Mouse (Mus musculus): Measurements from ENCODE around the gene Gm5269. TPM values are rescaled to one million over a fixed set of nuclear protein-coding genes. Genes with fewer than 3 reads are reported as not detected.

Gm5269 gene
- polyA plus RNA-seq, 1 experiment from 2014 or later: not detected

DNA sequence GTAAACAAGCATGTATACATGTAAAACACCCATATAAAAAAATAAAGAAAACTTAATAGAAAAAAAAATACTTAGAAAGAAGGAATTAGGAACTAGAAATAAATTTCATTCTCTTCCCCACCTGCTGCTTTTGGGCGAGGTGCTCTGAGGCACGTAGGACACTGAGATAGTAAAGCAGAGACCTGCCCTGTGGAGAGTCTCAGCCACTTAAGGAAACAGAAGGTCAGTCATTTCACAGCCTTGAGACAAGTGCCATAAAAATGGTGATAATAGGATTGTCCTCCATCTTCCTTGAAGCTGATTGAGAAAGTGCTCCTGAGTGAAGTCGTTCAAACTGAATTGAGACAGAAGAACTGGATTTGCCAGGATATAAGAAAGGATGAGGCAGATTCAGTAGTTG lies 12.6 kb downstream of the Gm5269 start:
- Histone ChIP-seq H3K4me3 (replicated peaks) (no peak overlapping the region), H3K9ac (no peak overlapping the region), H3K27ac (replicated peaks) (no peak overlapping the region), H3K27me3 (no peaks in the 10 kb centered on the region), H3K4me2 (replicated peaks) (no peak overlapping the region), H3K9me3 (replicated peaks) (no peaks in the 10 kb centered on the region), H3K36me3 (no peaks in the 10 kb centered on the region), H3K4me1 (no peaks in the 10 kb centered on the region)
- WGBS: 86% methylated on average over 3 of the region's 3 CpGs
- no peak for ATAC-seq (ENCODE audit: insufficient number of reproducible peaks, low FRiP score, low TSS enrichment, low read depth)

DNA sequence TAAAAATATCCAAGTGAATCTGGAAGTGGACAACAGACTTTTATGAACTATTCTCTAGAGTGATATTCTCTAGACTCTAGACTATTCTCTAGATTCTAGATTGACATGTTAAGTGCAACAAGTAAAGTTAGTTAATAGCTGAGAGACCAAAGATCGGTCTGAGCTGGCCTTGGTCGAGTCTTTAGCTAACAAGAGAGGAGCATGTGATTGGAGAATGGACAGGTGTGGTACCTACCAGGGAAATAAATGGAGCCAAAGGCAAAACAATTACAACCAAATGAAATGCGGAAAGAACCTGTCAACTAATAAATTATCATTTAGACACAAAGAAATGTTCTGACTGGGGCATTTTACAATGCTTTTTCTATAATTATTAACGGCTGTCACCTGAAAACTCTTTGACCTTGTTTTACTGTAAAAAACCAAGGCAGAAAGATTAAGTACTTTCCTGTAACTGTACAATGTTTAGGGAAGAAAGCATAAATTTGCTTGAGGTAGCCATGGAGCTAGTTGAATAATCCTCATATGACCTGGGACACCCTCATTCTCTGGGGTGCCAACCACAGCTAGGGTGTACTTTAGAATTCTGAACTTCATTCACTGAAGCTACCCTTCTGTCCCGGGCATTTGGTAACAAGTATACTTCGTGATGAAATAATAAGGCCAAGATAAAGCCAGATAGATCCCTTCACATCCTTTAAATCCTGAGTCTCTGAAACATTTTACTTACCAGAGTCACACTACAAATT lies 13.4 kb downstream of the Gm5269 start:
- H3K9ac ChIP-seq: no peak overlapping the region
- 82% methylated on average over 6 of the region's 6 CpGs for WGBS
- no peak overlapping the region for H3K4me2 ChIP-seq (replicated peaks)
- H3K36me3 ChIP-seq: no peaks in the 10 kb centered on the region
- no peak overlapping the region for H3K27ac ChIP-seq (replicated peaks)
- no peaks in the 10 kb centered on the region for H3K4me1 ChIP-seq
- no peaks in the 10 kb centered on the region for H3K27me3 ChIP-seq
- H3K4me3 ChIP-seq (replicated peaks): no peak overlapping the region
- no peaks in the 10 kb centered on the region for H3K9me3 ChIP-seq (replicated peaks)
- ATAC-seq (ENCODE audit: insufficient number of reproducible peaks, low FRiP score, low TSS enrichment, low read depth): no peak

DNA sequence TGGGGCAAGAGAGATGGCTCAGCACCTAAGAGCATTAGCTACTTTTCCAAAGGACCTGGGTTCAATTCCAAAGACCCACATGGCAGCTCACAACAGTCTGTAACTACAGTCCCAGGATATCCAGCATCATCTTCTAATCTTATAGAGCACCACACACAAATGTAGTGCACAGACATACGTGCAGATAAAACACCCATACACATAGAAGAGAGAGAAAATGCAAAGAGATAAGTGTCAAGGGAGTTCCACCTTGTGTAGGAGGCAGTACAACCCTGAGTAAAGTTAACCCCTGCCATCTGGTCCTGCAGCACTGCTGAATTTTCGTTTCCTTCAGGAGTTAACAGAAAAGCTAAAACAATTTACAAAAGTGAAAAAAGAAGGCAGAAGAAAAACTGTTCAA lies 14.4 kb downstream of the Gm5269 start:
- Histone ChIP-seq H3K27me3 (no peaks in the 10 kb centered on the region), H3K4me1 (no peaks in the 10 kb centered on the region), H3K9me3 (replicated peaks) (no peaks in the 10 kb centered on the region), H3K36me3 (no peaks in the 10 kb centered on the region), H3K27ac (replicated peaks) (no peak overlapping the region), H3K4me2 (replicated peaks) (no peak overlapping the region), H3K9ac (no peak overlapping the region), H3K4me3 (replicated peaks) (no peak overlapping the region)
- WGBS: 70% methylated on average over 2 of the region's 2 CpGs
- no peak for ATAC-seq (ENCODE audit: insufficient number of reproducible peaks, low FRiP score, low TSS enrichment, low read depth)

DNA sequence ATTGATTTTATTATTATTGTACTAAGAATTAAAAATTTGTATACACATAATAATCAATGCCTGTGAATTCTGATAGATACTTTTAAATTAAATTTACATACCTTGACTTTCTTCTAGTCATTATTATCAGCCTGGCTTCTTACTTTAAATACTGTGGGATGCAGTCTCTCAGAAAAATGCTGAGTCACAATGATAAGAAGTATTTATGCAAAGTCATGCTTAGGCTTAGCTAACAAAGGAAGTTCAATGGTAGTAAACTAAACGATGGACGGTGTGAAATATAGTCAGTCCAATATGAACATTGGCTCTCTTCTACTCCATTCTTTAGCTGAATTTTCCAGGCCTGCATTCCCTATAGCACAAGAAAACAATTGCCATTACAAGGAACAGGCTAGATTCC lies 16.8 kb downstream of the Gm5269 start:
- Histone ChIP-seq H3K9me3 (replicated peaks) (no peaks in the 10 kb centered on the region), H3K4me2 (replicated peaks) (no peak overlapping the region), H3K36me3 (no peaks in the 10 kb centered on the region), H3K4me1 (no peaks in the 10 kb centered on the region), H3K9ac (no peak overlapping the region), H3K27ac (replicated peaks) (no peak overlapping the region), H3K4me3 (replicated peaks) (no peak overlapping the region), H3K27me3 (no peaks in the 10 kb centered on the region)
- no peak for ATAC-seq (ENCODE audit: insufficient number of reproducible peaks, low FRiP score, low TSS enrichment, low read depth)
- 84% methylated on average over 2 of the region's 2 CpGs for WGBS

DNA sequence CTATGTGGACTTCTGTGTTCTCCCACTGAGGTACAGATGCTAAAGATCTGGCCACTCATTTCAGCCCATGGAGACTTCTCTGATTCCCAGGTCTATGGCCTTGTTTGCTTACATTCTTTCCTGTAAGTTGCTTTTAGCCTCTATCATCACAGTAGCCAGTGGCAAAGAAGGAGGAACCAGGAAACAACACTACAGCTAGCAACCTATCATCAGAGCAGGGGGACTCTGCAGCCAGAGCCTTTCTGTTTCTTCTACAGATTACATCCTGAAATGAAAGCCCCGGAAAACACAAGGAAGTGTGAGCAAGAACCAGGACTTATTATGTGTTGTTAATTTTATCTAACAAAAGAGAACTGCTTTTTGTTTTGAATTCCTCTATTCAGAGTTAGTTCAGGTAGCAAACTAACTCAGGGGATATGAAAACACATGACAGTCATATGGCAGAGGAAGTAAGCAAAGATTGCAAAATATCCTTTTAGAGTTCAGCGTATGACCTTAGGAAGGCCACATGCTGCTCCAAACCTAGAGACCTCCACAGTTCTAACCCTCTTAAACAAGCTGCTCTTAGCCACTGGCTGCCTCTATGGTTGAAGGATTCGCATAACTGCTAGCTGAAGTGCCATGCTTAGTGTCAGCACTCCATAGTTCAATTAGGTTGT lies 21.5 kb downstream of the Gm5269 start:
- 77% methylated on average over 3 of the region's 3 CpGs for WGBS
- no peak overlapping the region for H3K27ac ChIP-seq (replicated peaks)
- no peak for ATAC-seq (ENCODE audit: insufficient number of reproducible peaks, low FRiP score, low TSS enrichment, low read depth)

DNA sequence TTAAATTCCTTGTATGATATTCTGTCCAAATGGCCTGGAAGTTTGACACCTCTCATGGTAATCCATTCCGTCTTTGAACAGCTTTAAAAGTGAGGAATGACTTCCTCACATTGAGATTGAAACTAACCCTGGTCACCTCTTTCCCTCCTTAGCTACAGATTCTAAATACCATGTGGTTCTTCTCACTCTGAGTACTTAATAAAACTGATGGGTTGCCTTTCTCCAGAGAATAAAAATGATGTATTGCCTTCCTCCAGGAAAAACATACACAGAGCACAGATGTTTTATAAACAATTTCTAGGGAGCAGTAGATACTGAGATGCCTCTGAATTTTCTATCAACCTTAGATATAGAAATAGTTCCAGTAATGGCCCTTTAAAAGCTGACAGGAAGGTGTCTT lies 22.0 kb downstream of the Gm5269 start:
- H3K9me3 ChIP-seq (replicated peaks): no peaks in the 10 kb centered on the region
- H3K27me3 ChIP-seq: no peaks in the 10 kb centered on the region
- H3K27ac ChIP-seq (replicated peaks): no peak overlapping the region
- no peak overlapping the region for H3K4me3 ChIP-seq (replicated peaks)
- no peak for ATAC-seq (ENCODE audit: insufficient number of reproducible peaks, low FRiP score, low TSS enrichment, low read depth)
- peaks cover 15% of the 10 kb centered on the region for H3K4me1 ChIP-seq
- WGBS: 79% methylated on average over 1 of the region's 1 CpGs
- no peak overlapping the region for H3K9ac ChIP-seq
- no peak overlapping the region for H3K4me2 ChIP-seq (replicated peaks)
- H3K36me3 ChIP-seq: no peaks in the 10 kb centered on the region

More for the DNA sequence above, 21.5 kb downstream of the Gm5269 start:
- H3K4me3 ChIP-seq (replicated peaks): no peak overlapping the region
- no peaks in the 10 kb centered on the region for H3K27me3 ChIP-seq
- H3K4me2 ChIP-seq (replicated peaks): no peak overlapping the region
- H3K9me3 ChIP-seq (replicated peaks): no peaks in the 10 kb centered on the region
- H3K36me3 ChIP-seq: no peaks in the 10 kb centered on the region
- H3K4me1 ChIP-seq: peaks cover 15% of the 10 kb centered on the region
- no peak overlapping the region for H3K9ac ChIP-seq

DNA sequence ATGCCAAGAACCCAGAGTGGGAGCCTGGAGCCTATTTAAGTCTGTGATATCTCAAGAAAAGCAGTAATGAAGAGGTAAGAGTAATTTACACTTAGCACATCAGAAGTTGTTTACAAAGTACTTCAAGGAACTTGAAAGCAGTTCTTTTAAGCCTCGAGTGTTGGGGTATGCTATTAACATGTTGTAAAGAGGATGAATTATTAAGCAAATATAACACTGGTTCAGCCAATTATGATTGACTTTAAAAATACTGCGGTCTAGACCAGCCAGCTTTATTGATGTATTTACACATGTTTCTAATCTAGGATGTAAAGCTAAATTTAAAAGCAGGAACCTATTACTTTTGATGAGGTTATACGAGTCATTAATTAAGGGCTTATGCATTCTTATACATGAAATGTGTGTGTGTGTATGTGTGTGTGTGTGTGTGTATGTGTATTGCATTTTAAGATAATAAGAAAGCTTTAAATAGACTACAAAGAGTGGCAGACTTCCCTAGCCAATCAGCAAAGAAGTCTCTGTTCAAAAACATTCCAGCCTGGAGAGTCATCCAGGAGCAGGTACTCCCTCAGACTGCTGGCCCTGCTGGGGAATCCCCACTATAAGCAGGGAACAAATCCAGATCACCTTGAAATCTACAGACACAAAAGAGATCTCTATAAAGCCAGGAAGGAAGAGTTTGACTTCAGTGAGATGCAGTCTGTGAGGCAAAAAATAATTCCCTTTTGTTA lies 23.6 kb downstream of the Gm5269 start:
- WGBS: 24% methylated on average over 3 of the region's 3 CpGs
- ATAC-seq (ENCODE audit: insufficient number of reproducible peaks, low FRiP score, low TSS enrichment, low read depth): no peak
- Histone ChIP-seq H3K4me1 (peaks cover 15% of the 10 kb centered on the region), H3K4me2 (replicated peaks) (no peak overlapping the region), H3K4me3 (replicated peaks) (no peak overlapping the region), H3K27ac (replicated peaks) (no peak overlapping the region; the same call in 1 of the 2 replicates), H3K36me3 (no peaks in the 10 kb centered on the region), H3K9ac (no peak overlapping the region), H3K9me3 (replicated peaks) (no peaks in the 10 kb centered on the region), H3K27me3 (no peaks in the 10 kb centered on the region)

DNA sequence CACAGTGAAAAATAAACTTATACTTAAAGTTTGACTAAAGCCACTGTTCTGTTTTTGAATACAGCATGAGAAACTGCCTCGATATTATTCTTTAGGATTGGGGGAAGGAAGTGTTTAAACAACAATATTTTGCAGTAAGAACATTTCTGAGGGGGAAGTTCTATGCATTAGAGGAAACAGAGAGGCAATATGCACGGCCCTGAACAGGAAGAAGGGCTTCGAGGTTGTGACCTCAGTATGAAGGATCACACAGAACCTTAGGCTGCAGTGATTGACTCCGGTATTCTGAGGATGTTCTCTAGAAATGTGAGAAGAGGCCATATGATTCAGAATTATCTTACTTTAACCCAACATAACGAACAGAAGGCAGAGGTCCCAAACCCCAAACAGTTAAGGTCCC lies 24.3 kb downstream of the Gm5269 start:
- no peaks in the 10 kb centered on the region for H3K9me3 ChIP-seq (replicated peaks)
- no peak overlapping the region for H3K4me2 ChIP-seq (replicated peaks)
- H3K9ac ChIP-seq: no peak overlapping the region
- H3K36me3 ChIP-seq: no peaks in the 10 kb centered on the region
- no peak overlapping the region; the same call in 1 of the 2 replicates for H3K27ac ChIP-seq (replicated peaks)
- no peak overlapping the region for H3K4me3 ChIP-seq (replicated peaks)
- WGBS: 34% methylated on average over 5 of the region's 5 CpGs
- no peaks in the 10 kb centered on the region for H3K27me3 ChIP-seq
- peaks cover 15% of the 10 kb centered on the region for H3K4me1 ChIP-seq
- ATAC-seq (ENCODE audit: insufficient number of reproducible peaks, low FRiP score, low TSS enrichment, low read depth): no peak

DNA sequence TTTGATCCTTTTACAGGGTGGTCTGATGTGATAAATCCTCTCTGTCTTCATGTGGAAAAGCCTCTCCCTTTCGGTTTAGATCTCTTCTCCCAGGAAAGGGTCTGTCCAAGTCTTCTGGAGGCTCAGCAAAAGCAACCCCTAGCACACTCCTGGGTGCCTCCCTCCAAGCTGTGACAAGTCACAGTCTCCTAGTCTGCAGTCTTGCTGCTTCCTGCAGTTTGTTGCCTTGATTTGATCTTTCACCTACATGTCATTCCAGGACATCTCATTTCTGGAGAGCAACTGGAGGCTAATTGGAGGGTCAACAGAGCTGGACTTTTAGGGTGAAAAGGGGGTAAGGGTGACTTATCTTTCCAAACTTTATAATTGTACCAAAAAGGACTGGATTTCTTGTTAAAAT lies 24.8 kb downstream of the Gm5269 start:
- Histone ChIP-seq H3K36me3 (no peaks in the 10 kb centered on the region), H3K27ac (replicated peaks) (no peak overlapping the region), H3K9me3 (replicated peaks) (no peaks in the 10 kb centered on the region), H3K9ac (no peak overlapping the region), H3K4me2 (replicated peaks) (no peak overlapping the region), H3K4me1 (peaks cover 16% of the 10 kb centered on the region), H3K27me3 (no peaks in the 10 kb centered on the region), H3K4me3 (replicated peaks) (no peak overlapping the region)
- no peak for ATAC-seq (ENCODE audit: insufficient number of reproducible peaks, low FRiP score, low TSS enrichment, low read depth)
- 19% methylated on average over 1 of the region's 1 CpGs for WGBS

DNA sequence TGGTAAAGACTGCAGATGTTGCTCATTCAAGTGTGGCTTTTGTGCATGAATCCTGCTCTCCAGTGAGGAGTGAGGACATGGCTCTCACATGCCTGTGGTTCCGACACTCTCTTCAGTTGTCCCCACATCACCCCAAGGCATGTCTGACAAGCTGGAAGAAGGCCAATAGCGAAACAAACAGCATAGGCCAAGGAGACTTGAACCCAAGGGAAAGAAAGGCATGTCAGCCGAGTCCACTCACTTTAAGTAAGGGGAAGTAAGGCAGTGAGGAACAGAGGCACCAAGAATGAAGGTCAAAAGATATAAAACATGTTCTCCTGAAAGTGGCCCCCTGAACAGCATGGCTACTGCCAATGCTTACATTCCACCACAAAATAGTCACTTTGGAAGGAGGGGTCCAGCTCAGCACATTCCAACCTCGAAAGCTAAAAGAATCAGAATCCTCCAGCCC lies 25.5 kb downstream of the Gm5269 start:
- Histone ChIP-seq H3K27me3 (no peaks in the 10 kb centered on the region), H3K4me1 (peaks cover 24% of the 10 kb centered on the region), H3K4me2 (replicated peaks) (no peak overlapping the region), H3K27ac (replicated peaks) (0 out of 2 replicates have a peak overlapping the region, but pooled peaks have one; percentile 45), H3K9me3 (replicated peaks) (no peaks in the 10 kb centered on the region), H3K4me3 (replicated peaks) (no peak overlapping the region), H3K9ac (no peak overlapping the region), H3K36me3 (no peaks in the 10 kb centered on the region)
- WGBS: 23% methylated on average over 4 of the region's 4 CpGs
- ATAC-seq (ENCODE audit: insufficient number of reproducible peaks, low FRiP score, low TSS enrichment, low read depth): 0 out of 2 replicates have a peak, but pooled peaks have one; percentile 57

DNA sequence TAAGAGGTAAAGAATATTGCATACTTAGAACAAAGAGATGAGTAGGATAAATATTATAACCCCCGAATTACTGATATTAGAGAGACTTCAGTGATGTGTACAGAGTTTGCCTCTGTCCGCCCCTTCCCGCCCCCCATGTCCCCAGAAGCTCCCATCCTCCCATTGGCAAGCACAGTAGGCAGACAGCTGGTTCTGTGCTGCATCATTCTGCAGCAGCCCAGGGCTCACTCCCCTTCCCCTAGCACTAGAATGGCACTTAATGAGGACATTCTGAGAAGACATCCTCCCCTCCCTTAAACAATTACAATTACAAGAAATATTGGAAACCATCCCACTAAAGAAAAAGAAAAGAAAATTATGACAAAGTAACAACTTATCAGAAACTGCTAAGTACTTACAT lies 26.4 kb downstream of the Gm5269 start:
- WGBS: 92% methylated on average over 3 of the region's 3 CpGs

More for the DNA sequence above, 26.4 kb downstream of the Gm5269 start:
- H3K27me3 ChIP-seq: no peaks in the 10 kb centered on the region
- no peak overlapping the region for H3K9ac ChIP-seq
- H3K9me3 ChIP-seq (replicated peaks): no peaks in the 10 kb centered on the region
- no peak overlapping the region for H3K4me3 ChIP-seq (replicated peaks)
- no peak for ATAC-seq (ENCODE audit: insufficient number of reproducible peaks, low FRiP score, low TSS enrichment, low read depth)
- H3K4me1 ChIP-seq: peaks cover 26% of the 10 kb centered on the region
- H3K36me3 ChIP-seq: no peaks in the 10 kb centered on the region
- no peak overlapping the region for H3K27ac ChIP-seq (replicated peaks)
- H3K4me2 ChIP-seq (replicated peaks): no peak overlapping the region

Measured in embryonic facial prominence, embryonic 15.5 days (tissue).